Comparison of ENCODE assay signal across 8 mouse cellular contexts in the genomic region with DNA sequence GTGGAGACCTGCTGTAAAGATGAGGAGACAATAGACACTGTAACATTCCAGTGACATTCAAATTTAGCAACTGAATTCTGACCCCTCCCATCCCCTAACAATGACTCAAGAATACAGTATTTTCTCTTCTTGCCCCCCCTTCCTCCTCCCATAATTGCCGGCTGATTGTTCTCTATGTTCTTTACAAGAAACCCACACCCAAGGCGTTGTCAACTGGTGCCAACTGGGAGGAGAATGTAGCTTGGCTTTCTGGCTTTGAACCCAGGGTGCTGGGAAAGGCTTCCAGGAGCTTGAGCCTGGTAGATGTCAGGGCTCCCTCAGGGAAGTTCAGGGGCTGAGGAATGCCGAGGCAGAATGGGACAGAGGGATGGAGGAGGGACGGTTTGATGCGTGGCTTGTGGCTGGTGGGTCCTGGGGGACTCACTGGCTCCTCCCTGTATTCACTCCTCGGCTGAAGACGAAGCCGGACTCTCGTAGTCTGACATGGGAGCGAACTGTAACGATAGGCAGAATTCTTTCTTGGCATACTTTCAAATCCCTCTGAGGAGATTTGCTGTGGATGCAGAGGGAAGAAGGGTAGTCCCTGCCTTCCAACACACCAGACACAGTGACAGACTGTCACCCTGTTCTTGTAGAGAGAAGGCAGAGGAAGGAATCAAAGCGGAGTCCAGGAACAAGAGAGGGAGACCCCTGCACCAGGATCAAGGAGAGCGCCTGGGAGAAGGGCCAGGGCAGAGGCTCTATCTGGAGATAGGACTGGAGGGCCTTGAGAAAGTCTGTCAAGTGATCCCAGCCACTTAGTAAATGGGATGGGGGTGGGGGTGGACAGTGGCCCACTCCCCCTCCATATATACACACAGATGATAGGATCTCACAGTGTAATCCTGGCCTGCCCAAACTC. TPM values are rescaled to one million over a fixed set of nuclear protein-coding genes. Genes with fewer than 3 reads are reported as not detected.
A peak's percentile ranks its signal among the peaks of the same experiment; 100 is the strongest.
DNase-seq lines count a peak whose midpoint lies in the region; ATAC-seq and TF ChIP-seq lines count a peak whose summit lies in the region.

No protein-coding gene starts in this region.

- DNase-seq in kidney, adult 18-20 months = no peak
- peak; percentile 68 to 69 for DNase-seq in cerebellum, adult 2 months
- DNase-seq in heart, adult 11 months = peak; percentile 98
- DNase-seq in urinary bladder, adult 18-20 months (ENCODE audit: low spot score in 2 of 2) = no peak

- H3K4me1 ChIP-seq in kidney, embryonic 14.5 days (ENCODE audit: control insufficient read depth, insufficient read depth, low read length) = no peaks in the 10 kb centered on the region
- H3K4me1 ChIP-seq in cerebellum, adult 2 months (ENCODE audit: control insufficient read depth, insufficient read depth, low read length) = peaks cover 35% of the 10 kb centered on the region
- H3K4me1 ChIP-seq in intestine, embryonic 16.5 days (ENCODE audit: control insufficient read depth, insufficient read depth, low read length) = 0 out of 2 replicates have a peak, but pooled peaks cover 5% of the 10 kb centered on the region
- peaks cover 12% of the 10 kb centered on the region for H3K4me1 ChIP-seq in stomach, embryonic 16.5 days (ENCODE audit: control insufficient read depth, insufficient read depth, low read length)

- H3K9ac ChIP-seq in kidney, embryonic 14.5 days (ENCODE audit: low read depth, low read length) = no peak overlapping the region
- H3K9ac ChIP-seq in intestine, embryonic 16.5 days (ENCODE audit: low read depth, low read length) = peak overlapping the region; percentile 16; the same call in 1 of the 2 replicates
- H3K9ac ChIP-seq in stomach, embryonic 16.5 days (ENCODE audit: low read length) = peak overlapping the region; percentile 43; the same call in 1 of the 2 replicates

- no peaks in the 10 kb centered on the region for H3K27me3 ChIP-seq in kidney, embryonic 14.5 days (ENCODE audit: control insufficient read depth, insufficient read depth, low read length)
- H3K27me3 ChIP-seq in cerebellum, adult 2 months (ENCODE audit: control insufficient read depth, insufficient read depth, low read length) = no peaks in the 10 kb centered on the region
- H3K27me3 ChIP-seq in intestine, embryonic 16.5 days (replicated peaks; ENCODE audit: control insufficient read depth, insufficient read depth, low read length) = no peaks in the 10 kb centered on the region
- no peaks in the 10 kb centered on the region for H3K27me3 ChIP-seq in stomach, embryonic 16.5 days (ENCODE audit: control insufficient read depth, insufficient read depth, low read length)

- no peak for ATAC-seq in kidney, embryonic 14.5 days (ENCODE audit: low FRiP score, low TSS enrichment)
- peak; percentile 47; the same call in 1 of the 2 replicates for ATAC-seq in intestine, embryonic 16.5 days
- ATAC-seq in stomach, embryonic 16.5 days (ENCODE audit: insufficient read depth, low FRiP score) = peak; percentile 73; the same call in 1 of the 2 replicates
- no peak for ATAC-seq in erythroid progenitor cell, adult 5-6 weeks (replicated peaks; ENCODE audit: low FRiP score, poor library complexity, severe bottlenecking)

- no peaks in the 10 kb centered on the region for H3K9me3 ChIP-seq in kidney, embryonic 14.5 days (ENCODE audit: control insufficient read depth, low read length)
- H3K9me3 ChIP-seq in intestine, embryonic 16.5 days (ENCODE audit: control insufficient read depth, low read length) = no peaks in the 10 kb centered on the region
- H3K9me3 ChIP-seq in stomach, embryonic 16.5 days (replicated peaks; ENCODE audit: control insufficient read depth, low read length) = no peaks in the 10 kb centered on the region

- H3K36me3 ChIP-seq in kidney, embryonic 14.5 days (ENCODE audit: control insufficient read depth, insufficient read depth, low read length) = peaks cover 37% of the 10 kb centered on the region
- peaks cover 8% of the 10 kb centered on the region for H3K36me3 ChIP-seq in intestine, embryonic 16.5 days (ENCODE audit: control insufficient read depth, insufficient read depth, low read length)
- H3K36me3 ChIP-seq in stomach, embryonic 16.5 days (ENCODE audit: control insufficient read depth, insufficient read depth, low read length) = peaks cover 6% of the 10 kb centered on the region; the same call in 1 of the 2 replicates

- peak overlapping the region; percentile 69; the same call in 1 of the 2 replicates for H3K27ac ChIP-seq in kidney, embryonic 14.5 days (ENCODE audit: low read depth, low read length)
- peak overlapping the region; percentile 99 for H3K27ac ChIP-seq in cerebellum, adult 2 months (ENCODE audit: insufficient read depth, low read length)
- peak overlapping the region; percentile 68 for H3K27ac ChIP-seq in intestine, embryonic 16.5 days (ENCODE audit: low read length)
- peak overlapping the region; percentile 85 for H3K27ac ChIP-seq in stomach, embryonic 16.5 days (ENCODE audit: low read length)

- TF ChIP-seq POLR2A in cerebellum, adult 2 months (IDR thresholded peaks at IDR 0.05; ENCODE audit: borderline replicate concordance, insufficient read depth, low read length) = no peak

- H3K4me2 ChIP-seq in kidney, embryonic 14.5 days (replicated peaks; ENCODE audit: low read depth, low read length) = no peak overlapping the region
- H3K4me2 ChIP-seq in intestine, embryonic 16.5 days (ENCODE audit: low read depth, low read length) = no peak overlapping the region
- H3K4me2 ChIP-seq in stomach, embryonic 16.5 days (ENCODE audit: low read depth, low read length) = no peak overlapping the region

- TF ChIP-seq CTCF in cerebellum, adult 2 months (IDR thresholded peaks at IDR 0.05; ENCODE audit: borderline replicate concordance, insufficient read depth, low read depth, low read length) = no peak

- 61% methylated on average over 13 of the region's 13 CpGs for WGBS in kidney, embryonic 14.5 days
- WGBS in cerebellum, adult 2 months = 14% methylated on average over 13 of the region's 13 CpGs
- WGBS in intestine, embryonic 16.5 days = 61% methylated on average over 13 of the region's 13 CpGs
- 44% methylated on average over 13 of the region's 13 CpGs for WGBS in stomach, embryonic 16.5 days

- H3K4me3 ChIP-seq in kidney, embryonic 14.5 days (ENCODE audit: low read length) = no peak overlapping the region
- peak overlapping the region; percentile 40 for H3K4me3 ChIP-seq in cerebellum, adult 2 months (replicated peaks; ENCODE audit: insufficient read depth, low read depth, low read length)
- H3K4me3 ChIP-seq in intestine, embryonic 16.5 days (ENCODE audit: low read length) = no peak overlapping the region
- H3K4me3 ChIP-seq in stomach, embryonic 16.5 days (replicated peaks; ENCODE audit: low read length) = no peak overlapping the region

RNA-seq across cellular contexts. Expression of a gene that starts 8.7 kb away (rescaled TPM):
- polyA plus RNA-seq in kidney, embryonic 14.5 days (2014; fragmentation: Nextera tagmentation; extraction: Ambion mirVana) = 139 and 150 TPM in 2 replicates
- 3.8 TPM in 2 replicates for polyA plus RNA-seq in cerebellum, adult 2 months (2012; rRNA removed)
- polyA plus RNA-seq in intestine, embryonic 16.5 days (2015; fragmentation: Nextera tagmentation; extraction: Ambion mirVana) = 85.5 and 106 TPM in 2 replicates
- 83.7 and 87.5 TPM in 2 replicates for polyA plus RNA-seq in stomach, embryonic 16.5 days (2015; fragmentation: Nextera tagmentation; extraction: Ambion mirVana)
- 40.7 and 50.7 TPM in 2 replicates for total RNA-seq in erythroid progenitor cell, adult 5-6 weeks (2015; ENCODE audit: low replicate concordance)
- 68.7 and 98.2 TPM in 2 replicates for total RNA-seq in erythroid progenitor cell, adult 5-6 weeks (2017; ENCODE audit: low replicate concordance)

RNA-seq across cellular contexts. Expression of a gene that starts 29.8 kb away (rescaled TPM):
- polyA plus RNA-seq in kidney, embryonic 14.5 days (2014; fragmentation: Nextera tagmentation; extraction: Ambion mirVana) = 9.4 and 14.3 TPM in 2 replicates
- polyA plus RNA-seq in cerebellum, adult 2 months (2012; rRNA removed) = 44.7 and 50.6 TPM in 2 replicates
- polyA plus RNA-seq in intestine, embryonic 16.5 days (2015; fragmentation: Nextera tagmentation; extraction: Ambion mirVana) = 9.7 and 9.9 TPM in 2 replicates
- 11.2 and 11.6 TPM in 2 replicates for polyA plus RNA-seq in stomach, embryonic 16.5 days (2015; fragmentation: Nextera tagmentation; extraction: Ambion mirVana)
- not detected in 2 replicates for total RNA-seq in erythroid progenitor cell, adult 5-6 weeks (2015; ENCODE audit: low replicate concordance)
- total RNA-seq in erythroid progenitor cell, adult 5-6 weeks (2017; ENCODE audit: low replicate concordance) = 0.51 TPM in 1 of 2 replicates, not detected in the other

RNA-seq across cellular contexts. Expression of a gene that starts 45.5 kb away (rescaled TPM):
- 13.2 and 15.8 TPM in 2 replicates for polyA plus RNA-seq in kidney, embryonic 14.5 days (2014; fragmentation: Nextera tagmentation; extraction: Ambion mirVana)
- polyA plus RNA-seq in cerebellum, adult 2 months (2012; rRNA removed) = 34.1 and 34.2 TPM in 2 replicates
- 86.7 and 88.2 TPM in 2 replicates for polyA plus RNA-seq in intestine, embryonic 16.5 days (2015; fragmentation: Nextera tagmentation; extraction: Ambion mirVana)
- polyA plus RNA-seq in stomach, embryonic 16.5 days (2015; fragmentation: Nextera tagmentation; extraction: Ambion mirVana) = 62.2 and 69.3 TPM in 2 replicates
- 2.5 and 3.6 TPM in 2 replicates for total RNA-seq in erythroid progenitor cell, adult 5-6 weeks (2015; ENCODE audit: low replicate concordance)
- total RNA-seq in erythroid progenitor cell, adult 5-6 weeks (2017; ENCODE audit: low replicate concordance) = 3.6 and 4.1 TPM in 2 replicates

Comparison
In these comparisons a context has a peak if more than half of its experiments do, and no peak if none do; other contexts are left out.
1. ATAC-seq: peak in intestine, embryonic 16.5 days (single experiment) and stomach, embryonic 16.5 days (single experiment); none in kidney, embryonic 14.5 days (single experiment) and erythroid progenitor cell, adult 5-6 weeks (single experiment).
2. DNase-seq: peak in cerebellum, adult 2 months (2 of 2) and heart, adult 11 months (single experiment); none in kidney, adult 18-20 months (single experiment) and urinary bladder, adult 18-20 months (0 of 2).
3. RNA of a gene that starts 8.7 kb away (polyA plus RNA-seq): 139 to 150 TPM in kidney, embryonic 14.5 days, 85.5 to 106 TPM in intestine, embryonic 16.5 days and 83.7 to 87.5 TPM in stomach, embryonic 16.5 days; 3.8 TPM in cerebellum, adult 2 months; every median in the first group is over 10 times any median in the second.
4. Peak in every context shown above with its lines, with median percentiles within 50 percentile points of each other: H3K27ac ChIP-seq.